Mouse (Mus musculus) kidney, adult 2 months (tissue): Measurements from ENCODE around the gene Slc13a3.

Source experiments
- CTCF ChIP-seq: fragments of 200-500 bp; conservative IDR thresholded peaks from 2 replicates; pipeline ENCODE4 v1.5.1; 2011; ENCODE audit warnings: low read depth, mild to moderate bottlenecking, control low read depth, low read length, moderate library complexity, mixed read lengths; ENCODE audit not compliant: insufficient read depth, insufficient read length
- POLR2A ChIP-seq: fragments of 200-500 bp; IDR thresholded peaks from one replicate; pipeline ENCODE4 v1.6.1; 2011; ENCODE audit warnings: low read depth, low read length, control low read depth

DNA sequence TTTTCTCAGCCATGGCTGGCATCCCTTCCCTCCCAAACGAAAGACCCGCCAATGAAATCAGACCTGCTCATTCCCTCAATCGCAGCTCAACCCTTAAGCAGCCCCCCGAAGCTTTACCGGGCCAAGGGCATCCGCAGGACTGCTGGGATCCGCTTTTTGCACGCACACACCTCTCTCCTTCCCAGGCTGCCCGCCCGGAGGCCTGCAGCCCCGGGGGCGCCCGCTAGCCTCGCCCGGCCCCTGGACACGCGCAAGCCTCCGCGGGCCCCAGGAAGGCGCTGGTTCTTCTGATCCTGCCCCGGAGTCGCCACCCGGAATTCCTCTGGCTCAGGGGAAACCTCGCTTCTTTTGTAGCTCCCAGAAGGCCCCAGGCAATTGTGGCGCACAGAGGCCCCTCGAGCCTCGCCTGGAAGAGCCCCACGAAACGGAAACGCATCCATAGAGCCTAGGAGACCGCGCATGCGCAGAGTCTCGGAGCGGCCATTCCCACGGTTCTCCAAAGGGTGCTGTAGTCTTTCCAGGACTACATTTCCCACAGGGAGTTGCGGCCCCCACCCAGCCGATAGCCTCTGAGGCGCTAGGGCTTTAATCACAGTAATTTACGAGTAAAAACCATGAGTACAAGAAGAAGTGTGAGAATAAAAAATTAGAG is 85.1 kb downstream of the Slc13a3 start, which contains the start of gene Zfp334:
- TF ChIP-seq POLR2A: no peak
- no peak for TF ChIP-seq CTCF
